8 mouse cellular contexts compared by ENCODE assay signal in the genomic region with DNA sequence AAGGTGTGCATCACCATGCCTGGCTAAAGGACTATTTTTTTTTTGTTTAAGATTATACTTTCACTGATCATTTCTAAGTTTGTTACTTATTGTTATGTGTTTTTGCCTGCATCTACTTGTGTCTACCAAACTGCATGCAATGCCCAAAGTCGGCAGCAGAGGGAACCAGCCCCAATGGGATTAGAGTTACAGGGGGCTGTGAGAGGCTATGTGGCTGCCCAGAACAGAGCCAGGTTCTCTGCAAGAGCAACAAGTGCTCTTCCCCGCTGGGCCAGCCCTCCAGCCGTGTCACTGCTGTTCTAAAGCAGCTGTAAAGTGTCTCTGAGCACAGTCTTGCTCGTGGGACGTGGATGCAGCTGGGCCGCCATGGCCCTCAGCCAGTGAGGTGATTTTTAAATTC. TPM values are rescaled to one million over a fixed set of nuclear protein-coding genes. Genes with fewer than 3 reads are reported as not detected.
DNase-seq lines count a peak whose midpoint lies in the region; ATAC-seq and TF ChIP-seq lines count a peak whose summit lies in the region.

No protein-coding gene starts in this region.

- DNase-seq in testis, postnatal 14 days (ENCODE audit: low spot score), result no peak
- peak; percentile 13 to 28 for DNase-seq in cerebellum, postnatal 36 days
- DNase-seq in hindbrain, postnatal 0 days (ENCODE audit: low spot score), result peak; percentile 55
- DNase-seq in lung, postnatal 0 days (ENCODE audit: low spot score), result peak; percentile 52
- peak; percentile 79 for DNase-seq in splenic B cell, adult 2 months (ENCODE audit: low read depth, low spot score)

- no peak for TF ChIP-seq POLR2A in testis, adult 2 months (IDR thresholded peaks at IDR 0.05; ENCODE audit: control insufficient read depth, low read depth, low read length)

- H3K4me2 ChIP-seq in forebrain, embryonic 13.5 days, result no peak overlapping the region
- H3K4me2 ChIP-seq in forebrain, embryonic 15.5 days (replicated peaks), result no peak overlapping the region
- H3K4me2 ChIP-seq in hindbrain, postnatal 0 days (ENCODE audit: low read depth, low read length), result no peak overlapping the region
- no peak overlapping the region for H3K4me2 ChIP-seq in lung, postnatal 0 days (replicated peaks; ENCODE audit: low read depth, low read length)

- peak; percentile 40; the same call in 1 of the 2 replicates for TF ChIP-seq CTCF in testis, adult 2 months (IDR thresholded peaks at IDR 0.05; ENCODE audit: control insufficient read depth, insufficient read depth, insufficient replicate concordance, low read depth, low read length)
- peak; percentile 74 for TF ChIP-seq CTCF in hindbrain, postnatal 0 days (IDR thresholded peaks at IDR 0.05; ENCODE audit: low read depth)
- TF ChIP-seq CTCF in lung, postnatal 0 days (IDR thresholded peaks at IDR 0.05), result peak; percentile 79

- ATAC-seq in forebrain, embryonic 13.5 days, result 0 out of 2 replicates have a peak, but pooled peaks have one; percentile 24
- no peak for ATAC-seq in forebrain, embryonic 15.5 days (replicated peaks)
- ATAC-seq in hindbrain, postnatal 0 days, result no peak
- ATAC-seq in lung, postnatal 0 days, result peak; percentile 35

- H3K9me3 ChIP-seq in forebrain, embryonic 13.5 days (replicated peaks), result no peaks in the 10 kb centered on the region
- no peaks in the 10 kb centered on the region for H3K9me3 ChIP-seq in forebrain, embryonic 15.5 days
- no peaks in the 10 kb centered on the region for H3K9me3 ChIP-seq in hindbrain, postnatal 0 days (ENCODE audit: low read length)
- H3K9me3 ChIP-seq in lung, postnatal 0 days (ENCODE audit: low read length), result no peaks in the 10 kb centered on the region

- no peaks in the 10 kb centered on the region for H3K36me3 ChIP-seq in forebrain, embryonic 13.5 days (ENCODE audit: poor library complexity, severe bottlenecking)
- H3K36me3 ChIP-seq in forebrain, embryonic 15.5 days, result no peaks in the 10 kb centered on the region
- no peaks in the 10 kb centered on the region for H3K36me3 ChIP-seq in testis, adult 2 months (ENCODE audit: control insufficient read depth, insufficient read depth, low read length)
- no peaks in the 10 kb centered on the region for H3K36me3 ChIP-seq in hindbrain, postnatal 0 days (ENCODE audit: insufficient read depth, low read length)
- no peaks in the 10 kb centered on the region for H3K36me3 ChIP-seq in lung, postnatal 0 days (ENCODE audit: insufficient read depth, low read length)
- H3K36me3 ChIP-seq in splenic B cell, adult 2 months (ENCODE audit: control insufficient read depth, insufficient read depth, low read length, poor library complexity, severe bottlenecking), result peaks cover 8% of the 10 kb centered on the region

- no peak for TF ChIP-seq EP300 in lung, postnatal 0 days (IDR thresholded peaks at IDR 0.05)

- H3K4me3 ChIP-seq in forebrain, embryonic 13.5 days, result no peak overlapping the region
- no peak overlapping the region for H3K4me3 ChIP-seq in forebrain, embryonic 15.5 days
- no peak overlapping the region for H3K4me3 ChIP-seq in testis, adult 2 months (ENCODE audit: control insufficient read depth, low read depth, low read length)
- no peak overlapping the region for H3K4me3 ChIP-seq in hindbrain, postnatal 0 days (ENCODE audit: low read length)
- no peak overlapping the region for H3K4me3 ChIP-seq in lung, postnatal 0 days (ENCODE audit: low read depth, low read length)

- WGBS in forebrain, embryonic 13.5 days, result 28% methylated on average over 6 of the region's 6 CpGs
- WGBS in forebrain, embryonic 15.5 days, result 30% methylated on average over 6 of the region's 6 CpGs
- WGBS in hindbrain, postnatal 0 days, result 23% methylated on average over 6 of the region's 6 CpGs
- 27% methylated on average over 6 of the region's 6 CpGs for WGBS in lung, postnatal 0 days

- peaks cover 22% of the 10 kb centered on the region for H3K27me3 ChIP-seq in forebrain, embryonic 13.5 days
- 0 out of 2 replicates have a peak, but pooled peaks cover 7% of the 10 kb centered on the region for H3K27me3 ChIP-seq in forebrain, embryonic 15.5 days
- no peaks in the 10 kb centered on the region for H3K27me3 ChIP-seq in testis, adult 2 months (ENCODE audit: control insufficient read depth, insufficient read depth, low read length)
- H3K27me3 ChIP-seq in hindbrain, postnatal 0 days (ENCODE audit: insufficient read depth, low read length), result no peaks in the 10 kb centered on the region
- H3K27me3 ChIP-seq in lung, postnatal 0 days (replicated peaks; ENCODE audit: insufficient read depth, low read length), result no peaks in the 10 kb centered on the region
- no peaks in the 10 kb centered on the region for H3K27me3 ChIP-seq in splenic B cell, adult 2 months (ENCODE audit: control insufficient read depth, insufficient read depth, low read length, poor library complexity, severe bottlenecking)

- no peak overlapping the region for H3K27ac ChIP-seq in forebrain, embryonic 13.5 days
- H3K27ac ChIP-seq in forebrain, embryonic 15.5 days (replicated peaks), result no peak overlapping the region
- H3K27ac ChIP-seq in testis, adult 2 months (ENCODE audit: control insufficient read depth, insufficient read depth, low read depth, low read length), result no peak overlapping the region
- H3K27ac ChIP-seq in hindbrain, postnatal 0 days, result no peak overlapping the region
- no peak overlapping the region for H3K27ac ChIP-seq in lung, postnatal 0 days (ENCODE audit: low read length)

- H3K9ac ChIP-seq in forebrain, embryonic 13.5 days, result no peak overlapping the region
- H3K9ac ChIP-seq in forebrain, embryonic 15.5 days (replicated peaks), result no peak overlapping the region
- no peak overlapping the region for H3K9ac ChIP-seq in hindbrain, postnatal 0 days (replicated peaks; ENCODE audit: low read length)
- no peak overlapping the region for H3K9ac ChIP-seq in lung, postnatal 0 days (replicated peaks; ENCODE audit: low read depth)

- H3K4me1 ChIP-seq in forebrain, embryonic 13.5 days, result peaks cover 10% of the 10 kb centered on the region
- peaks cover 3% of the 10 kb centered on the region; the same call in 1 of the 2 replicates for H3K4me1 ChIP-seq in forebrain, embryonic 15.5 days
- peaks cover 9% of the 10 kb centered on the region for H3K4me1 ChIP-seq in testis, adult 2 months (ENCODE audit: control insufficient read depth, insufficient read depth, low read length)
- H3K4me1 ChIP-seq in hindbrain, postnatal 0 days (ENCODE audit: insufficient read depth, low read length), result 0 out of 2 replicates have a peak, but pooled peaks cover under 1% of the 10 kb centered on the region
- no peaks in the 10 kb centered on the region for H3K4me1 ChIP-seq in lung, postnatal 0 days (ENCODE audit: insufficient read depth, low read depth, low read length)

RNA-seq across cellular contexts. Expression of gene Casc1, which starts 31.1 kb away (rescaled TPM):
- polyA plus RNA-seq in forebrain, embryonic 13.5 days (2015; fragmentation: Nextera tagmentation; extraction: Ambion mirVana), result 0.79 and 0.84 TPM in 2 replicates
- polyA plus RNA-seq in forebrain, embryonic 15.5 days (2015; fragmentation: Nextera tagmentation; extraction: Ambion mirVana), result 0.65 and 0.98 TPM in 2 replicates
- polyA plus RNA-seq in testis, adult 2 months (2012; rRNA removed), result 33.6 and 37.0 TPM in 2 replicates
- 1.5 and 1.7 TPM in 2 replicates for total RNA-seq in hindbrain, postnatal 0 days (2014; rRNA removed)
- 0.80 and 1.2 TPM in 2 replicates for polyA plus RNA-seq in hindbrain, postnatal 0 days (2015; fragmentation: Nextera tagmentation; extraction: Ambion mirVana)
- 2.3 and 2.6 TPM in 2 replicates for polyA plus RNA-seq in lung, postnatal 0 days (2015; fragmentation: Nextera tagmentation; extraction: Ambion mirVana)

RNA-seq across cellular contexts. Expression of gene Etfrf1, which starts 31.3 kb away (rescaled TPM):
- polyA plus RNA-seq in forebrain, embryonic 13.5 days (2015; fragmentation: Nextera tagmentation; extraction: Ambion mirVana), result 30.1 and 30.6 TPM in 2 replicates
- 27.1 and 27.7 TPM in 2 replicates for polyA plus RNA-seq in forebrain, embryonic 15.5 days (2015; fragmentation: Nextera tagmentation; extraction: Ambion mirVana)
- 4.9 and 6.3 TPM in 2 replicates for polyA plus RNA-seq in testis, adult 2 months (2012; rRNA removed)
- 10.9 and 11.8 TPM in 2 replicates for total RNA-seq in hindbrain, postnatal 0 days (2014; rRNA removed)
- 33.5 and 36.3 TPM in 2 replicates for polyA plus RNA-seq in hindbrain, postnatal 0 days (2015; fragmentation: Nextera tagmentation; extraction: Ambion mirVana)
- 26.3 and 30.1 TPM in 2 replicates for polyA plus RNA-seq in lung, postnatal 0 days (2015; fragmentation: Nextera tagmentation; extraction: Ambion mirVana)

Comparison
In these comparisons a context has a peak if more than half of its experiments do, and no peak if none do; other contexts are left out.
1. ATAC-seq: peak in forebrain, embryonic 13.5 days (single experiment) and lung, postnatal 0 days (single experiment); none in forebrain, embryonic 15.5 days (single experiment) and hindbrain, postnatal 0 days (single experiment).
2. Peak in every context shown above with its lines, with median percentiles within 50 percentile points of each other: CTCF ChIP-seq.